Mouse (Mus musculus): ENCODE data around the gene Rad1.

GRCm38 (mm10) chr15:10486365-10486839 is 584 bp downstream of the Rad1 start:
- TF ChIP-seq CTCF (conservative IDR thresholded peaks at IDR 0.05; ENCODE audit: low read length) (no peak), POU5F1 (IDR thresholded peaks at IDR 0.05; ENCODE audit: borderline replicate concordance, low read length) (no peak)
